Mouse (Mus musculus): ENCODE measurements around the gene Gm10645. TPM values are rescaled to one million over a fixed set of nuclear protein-coding genes. Genes with fewer than 3 reads are reported as not detected.

Gene Gm10645
- polyA plus RNA-seq, 1 experiment from 2014 or later, result 0.89 TPM

DNA sequence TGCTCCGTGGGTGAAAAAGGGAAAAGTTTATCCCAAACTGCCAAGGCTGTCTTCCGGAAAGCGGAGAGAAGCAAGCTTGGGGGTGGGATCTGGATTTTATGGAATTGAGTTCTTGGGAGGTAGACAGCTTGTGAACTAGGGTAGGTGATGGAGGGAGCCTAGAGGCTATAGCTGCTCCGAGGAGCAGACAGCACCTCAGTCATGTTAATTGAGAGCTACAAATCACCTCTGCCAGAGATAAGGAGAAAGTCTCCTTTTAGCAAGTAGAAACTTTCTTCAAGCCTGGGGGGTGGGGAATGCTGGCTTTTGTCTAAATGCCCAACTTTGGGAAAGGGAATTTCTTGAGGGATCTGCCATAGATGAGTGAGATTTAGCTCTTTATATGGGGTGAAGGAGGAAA, 10.9 kb downstream of the Gm10645 start:
- Histone ChIP-seq H3K4me3 (ENCODE audit: low read length) (no peak overlapping the region), H3K27me3 (ENCODE audit: control insufficient read depth, insufficient read depth, low read depth, low read length) (no peaks in the 10 kb centered on the region), H3K4me1 (replicated peaks; ENCODE audit: control insufficient read depth, insufficient read depth, low read length) (0 out of 2 replicates have a peak, but pooled peaks cover 2% of the 10 kb centered on the region), H3K9me3 (ENCODE audit: control insufficient read depth, low read length) (no peaks in the 10 kb centered on the region), H3K9ac (ENCODE audit: low read length) (no peak overlapping the region), H3K36me3 (ENCODE audit: control insufficient read depth, insufficient read depth, low read length) (no peaks in the 10 kb centered on the region), H3K27ac (ENCODE audit: low read length) (no peak overlapping the region), H3K4me2 (ENCODE audit: low read depth, low read length) (no peak overlapping the region)
- no peak for ATAC-seq (ENCODE audit: low read depth)
- 20% methylated on average over 4 of the region's 4 CpGs for WGBS

DNA sequence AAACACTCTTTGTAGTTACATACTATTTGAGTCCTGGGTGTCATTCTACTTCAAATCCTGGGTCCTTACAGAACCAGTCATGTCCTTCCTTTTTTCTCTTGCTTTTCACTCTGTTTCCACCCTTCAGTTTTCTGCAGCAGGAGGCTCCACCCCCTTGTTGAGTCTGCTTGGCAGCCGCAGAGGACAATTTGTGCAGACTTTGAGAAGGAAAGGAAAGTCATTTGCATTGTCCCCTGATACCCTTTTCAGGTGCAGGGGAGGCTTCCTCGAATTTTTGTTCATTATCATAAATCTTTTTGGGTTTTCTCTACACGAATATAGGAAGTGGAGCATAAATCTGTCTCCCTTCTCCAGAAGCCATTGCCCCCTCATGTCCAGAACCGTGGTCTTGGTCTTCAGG, 13.5 kb downstream of the Gm10645 start:
- no peak for ATAC-seq (ENCODE audit: low read depth)
- Histone ChIP-seq H3K9me3 (ENCODE audit: control insufficient read depth, low read length) (no peaks in the 10 kb centered on the region), H3K9ac (ENCODE audit: low read length) (no peak overlapping the region), H3K4me1 (replicated peaks; ENCODE audit: control insufficient read depth, insufficient read depth, low read length) (0 out of 2 replicates have a peak, but pooled peaks cover 2% of the 10 kb centered on the region), H3K27me3 (ENCODE audit: control insufficient read depth, insufficient read depth, low read depth, low read length) (no peaks in the 10 kb centered on the region), H3K27ac (ENCODE audit: low read length) (no peak overlapping the region), H3K4me2 (ENCODE audit: low read depth, low read length) (no peak overlapping the region), H3K36me3 (ENCODE audit: control insufficient read depth, insufficient read depth, low read length) (no peaks in the 10 kb centered on the region), H3K4me3 (ENCODE audit: low read length) (no peak overlapping the region)
- WGBS, result 48% methylated on average over 4 of the region's 4 CpGs

DNA sequence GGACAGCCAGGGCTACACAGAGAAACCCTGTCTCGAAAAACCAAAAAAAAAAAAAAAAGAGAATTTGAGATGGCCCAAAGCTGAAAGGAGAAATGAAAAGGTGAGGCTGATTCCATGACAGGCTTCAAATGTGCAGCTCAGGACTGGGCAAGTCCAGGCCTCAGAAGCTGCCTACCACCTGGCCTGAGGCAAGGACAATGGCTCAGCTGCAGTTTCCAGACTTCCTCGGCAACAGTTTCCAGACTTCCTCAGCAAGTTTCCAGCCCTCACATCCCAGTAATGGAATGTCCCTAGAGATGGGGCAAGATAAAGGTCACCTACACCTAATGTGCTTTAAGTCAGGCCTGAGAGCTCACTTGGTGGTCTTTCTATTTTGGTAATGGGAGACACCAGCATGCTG, 13.9 kb downstream of the Gm10645 start:
- WGBS, result 65% methylated on average over 1 of the region's 2 CpGs
- no peaks in the 10 kb centered on the region for H3K36me3 ChIP-seq (ENCODE audit: control insufficient read depth, insufficient read depth, low read length)
- no peak overlapping the region for H3K27ac ChIP-seq (ENCODE audit: low read length)
- H3K9ac ChIP-seq (ENCODE audit: low read length), result no peak overlapping the region
- no peak overlapping the region for H3K4me2 ChIP-seq (ENCODE audit: low read depth, low read length)
- H3K4me1 ChIP-seq (replicated peaks; ENCODE audit: control insufficient read depth, insufficient read depth, low read length), result 0 out of 2 replicates have a peak, but pooled peaks cover 2% of the 10 kb centered on the region
- H3K27me3 ChIP-seq (ENCODE audit: control insufficient read depth, insufficient read depth, low read depth, low read length), result no peaks in the 10 kb centered on the region
- ATAC-seq (ENCODE audit: low read depth), result no peak
- H3K4me3 ChIP-seq (ENCODE audit: low read length), result no peak overlapping the region
- H3K9me3 ChIP-seq (ENCODE audit: control insufficient read depth, low read length), result no peaks in the 10 kb centered on the region

DNA sequence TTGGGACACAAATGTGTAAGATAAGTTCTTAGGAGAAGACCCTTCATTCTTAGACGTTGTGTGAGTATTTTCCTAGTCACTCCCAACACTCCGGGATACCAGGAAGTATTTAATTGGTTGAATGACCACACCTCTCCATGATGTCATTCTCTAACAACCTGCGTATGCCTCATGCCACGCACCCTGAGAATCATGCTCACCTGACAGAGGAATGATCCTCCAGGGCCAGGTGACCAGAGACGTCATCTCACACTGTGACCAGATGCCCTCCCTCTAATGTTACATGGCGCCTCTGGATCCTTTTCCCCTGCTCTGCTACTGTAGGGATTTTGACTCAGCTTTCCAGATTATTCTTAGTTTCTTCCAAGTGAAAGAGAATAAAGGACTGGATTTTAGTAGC, 16.8 kb downstream of the Gm10645 start:
- Histone ChIP-seq H3K9me3 (ENCODE audit: control insufficient read depth, low read length) (no peaks in the 10 kb centered on the region), H3K4me1 (replicated peaks; ENCODE audit: control insufficient read depth, insufficient read depth, low read length) (no peaks in the 10 kb centered on the region), H3K4me3 (ENCODE audit: low read length) (no peak overlapping the region), H3K36me3 (ENCODE audit: control insufficient read depth, insufficient read depth, low read length) (no peaks in the 10 kb centered on the region), H3K27me3 (ENCODE audit: control insufficient read depth, insufficient read depth, low read depth, low read length) (no peaks in the 10 kb centered on the region), H3K27ac (ENCODE audit: low read length) (no peak overlapping the region), H3K9ac (ENCODE audit: low read length) (no peak overlapping the region), H3K4me2 (ENCODE audit: low read depth, low read length) (no peak overlapping the region)
- 81% methylated on average over 6 of the region's 6 CpGs for WGBS
- ATAC-seq (ENCODE audit: low read depth), result no peak

DNA sequence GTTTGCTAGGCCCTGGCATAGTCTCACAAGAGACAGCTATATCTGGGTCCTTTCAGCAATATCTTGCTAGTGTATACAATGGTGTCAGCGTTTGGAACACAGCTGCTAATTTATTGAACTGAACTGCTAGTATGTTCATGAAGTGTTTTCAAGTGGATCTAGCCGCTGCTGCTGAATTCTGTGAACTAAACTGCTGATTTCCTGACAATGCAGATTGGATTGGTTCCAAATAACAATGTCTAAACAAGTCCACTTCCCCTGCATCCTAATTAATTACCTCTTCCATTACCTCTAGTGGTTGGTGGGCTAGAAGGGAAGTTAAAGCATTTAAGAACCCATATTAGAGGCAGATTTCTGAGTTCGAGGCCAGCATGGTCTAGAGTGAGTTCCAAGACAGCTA, 20.5 kb downstream of the Gm10645 start:
- H3K4me1 ChIP-seq (replicated peaks; ENCODE audit: control insufficient read depth, insufficient read depth, low read length), result no peaks in the 10 kb centered on the region
- H3K27me3 ChIP-seq (ENCODE audit: control insufficient read depth, insufficient read depth, low read depth, low read length), result no peaks in the 10 kb centered on the region
- 43% methylated on average over 3 of the region's 3 CpGs for WGBS
- no peak for ATAC-seq (ENCODE audit: low read depth)
- H3K27ac ChIP-seq (ENCODE audit: low read length), result no peak overlapping the region
- H3K4me2 ChIP-seq (ENCODE audit: low read depth, low read length), result no peak overlapping the region
- H3K4me3 ChIP-seq (ENCODE audit: low read length), result no peak overlapping the region
- H3K9me3 ChIP-seq (ENCODE audit: control insufficient read depth, low read length), result no peaks in the 10 kb centered on the region
- H3K36me3 ChIP-seq (ENCODE audit: control insufficient read depth, insufficient read depth, low read length), result no peaks in the 10 kb centered on the region
- no peak overlapping the region for H3K9ac ChIP-seq (ENCODE audit: low read length)

DNA sequence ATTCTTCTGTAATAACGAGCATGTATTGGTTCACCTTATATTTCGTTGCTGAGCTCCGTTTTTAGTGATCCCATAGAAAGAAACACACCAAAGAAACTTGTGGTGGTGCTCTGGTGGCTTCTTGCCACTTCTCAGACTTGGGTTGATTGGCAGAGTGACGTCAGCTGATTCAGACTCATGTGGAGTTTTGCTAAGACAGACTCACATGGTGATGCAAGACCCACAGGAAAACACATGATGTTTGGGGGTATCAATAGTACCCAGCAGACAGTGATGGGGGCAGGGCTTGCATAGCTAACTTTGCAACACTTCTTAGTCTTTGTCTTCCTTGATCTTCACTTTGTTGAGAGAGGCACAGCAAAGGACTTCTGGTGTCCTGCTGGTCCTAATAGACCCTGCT, 21.4 kb downstream of the Gm10645 start:
- Histone ChIP-seq H3K4me3 (ENCODE audit: low read length) (no peak overlapping the region), H3K9ac (ENCODE audit: low read length) (no peak overlapping the region), H3K9me3 (ENCODE audit: control insufficient read depth, low read length) (no peaks in the 10 kb centered on the region), H3K27ac (ENCODE audit: low read length) (no peak overlapping the region), H3K36me3 (ENCODE audit: control insufficient read depth, insufficient read depth, low read length) (no peaks in the 10 kb centered on the region), H3K27me3 (ENCODE audit: control insufficient read depth, insufficient read depth, low read depth, low read length) (no peaks in the 10 kb centered on the region), H3K4me1 (replicated peaks; ENCODE audit: control insufficient read depth, insufficient read depth, low read length) (peaks cover 5% of the 10 kb centered on the region; the same call in 1 of the 2 replicates), H3K4me2 (ENCODE audit: low read depth, low read length) (no peak overlapping the region)
- no peak for ATAC-seq (ENCODE audit: low read depth)
- 87% methylated on average over 4 of the region's 4 CpGs for WGBS

DNA sequence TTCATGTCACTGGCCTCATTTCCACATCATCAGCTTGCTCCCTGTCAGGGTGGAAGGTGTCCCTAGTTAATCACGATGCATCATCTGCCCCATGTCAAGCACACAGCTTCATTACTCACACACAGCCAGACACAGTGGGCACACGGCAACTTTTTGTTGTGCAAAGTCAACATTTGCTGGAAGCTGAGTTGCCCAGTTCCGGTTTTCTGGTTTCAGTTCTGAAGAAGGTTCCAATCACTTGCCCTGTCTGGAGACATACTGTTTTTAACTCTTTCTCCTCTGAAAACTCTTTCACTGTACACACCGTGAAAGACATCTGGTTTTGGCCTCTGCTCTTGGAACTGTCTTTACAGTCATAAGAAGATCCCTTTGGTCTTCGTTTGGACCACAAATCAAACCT, 24.6 kb downstream of the Gm10645 start:
- 49% methylated on average over 5 of the region's 5 CpGs for WGBS
- Histone ChIP-seq H3K9ac (ENCODE audit: low read length) (no peak overlapping the region), H3K4me1 (replicated peaks; ENCODE audit: control insufficient read depth, insufficient read depth, low read length) (peaks cover 5% of the 10 kb centered on the region; the same call in 1 of the 2 replicates), H3K36me3 (ENCODE audit: control insufficient read depth, insufficient read depth, low read length) (no peaks in the 10 kb centered on the region), H3K27me3 (ENCODE audit: control insufficient read depth, insufficient read depth, low read depth, low read length) (no peaks in the 10 kb centered on the region), H3K4me3 (ENCODE audit: low read length) (no peak overlapping the region), H3K4me2 (ENCODE audit: low read depth, low read length) (no peak overlapping the region), H3K27ac (ENCODE audit: low read length) (peak overlapping the region; percentile 2; the same call in 1 of the 2 replicates), H3K9me3 (ENCODE audit: control insufficient read depth, low read length) (no peaks in the 10 kb centered on the region)
- no peak for ATAC-seq (ENCODE audit: low read depth)

DNA sequence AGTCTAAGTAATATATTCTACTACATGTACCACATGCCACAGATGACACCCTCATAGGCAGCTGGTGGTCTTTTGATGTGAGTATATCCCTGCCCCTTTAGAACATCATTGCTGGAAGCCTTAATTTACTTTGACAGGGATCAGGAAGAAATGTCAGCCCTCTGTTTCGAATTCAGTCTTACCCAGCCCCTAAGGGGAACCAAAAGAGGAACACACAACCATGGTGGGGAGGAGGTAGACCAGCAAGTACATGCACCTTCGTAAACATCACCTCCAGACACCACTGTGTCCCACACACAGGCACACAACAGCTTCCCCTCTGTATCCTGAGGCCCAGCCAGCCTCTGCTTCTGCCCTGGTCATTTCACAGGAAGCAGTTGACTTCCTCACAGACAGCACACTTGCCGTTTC, 25.3 kb downstream of the Gm10645 start:
- peak overlapping the region; percentile 2; the same call in 1 of the 2 replicates for H3K27ac ChIP-seq (ENCODE audit: low read length)
- H3K4me3 ChIP-seq (ENCODE audit: low read length), result no peak overlapping the region
- H3K36me3 ChIP-seq (ENCODE audit: control insufficient read depth, insufficient read depth, low read length), result no peaks in the 10 kb centered on the region
- H3K27me3 ChIP-seq (ENCODE audit: control insufficient read depth, insufficient read depth, low read depth, low read length), result no peaks in the 10 kb centered on the region
- peaks cover 8% of the 10 kb centered on the region for H3K4me1 ChIP-seq (replicated peaks; ENCODE audit: control insufficient read depth, insufficient read depth, low read length)
- no peaks in the 10 kb centered on the region for H3K9me3 ChIP-seq (ENCODE audit: control insufficient read depth, low read length)
- no peak overlapping the region for H3K9ac ChIP-seq (ENCODE audit: low read length)
- WGBS, result 44% methylated on average over 3 of the region's 3 CpGs
- no peak overlapping the region for H3K4me2 ChIP-seq (ENCODE audit: low read depth, low read length)
- ATAC-seq (ENCODE audit: low read depth), result peak; percentile 45; the same call in 1 of the 2 replicates

DNA sequence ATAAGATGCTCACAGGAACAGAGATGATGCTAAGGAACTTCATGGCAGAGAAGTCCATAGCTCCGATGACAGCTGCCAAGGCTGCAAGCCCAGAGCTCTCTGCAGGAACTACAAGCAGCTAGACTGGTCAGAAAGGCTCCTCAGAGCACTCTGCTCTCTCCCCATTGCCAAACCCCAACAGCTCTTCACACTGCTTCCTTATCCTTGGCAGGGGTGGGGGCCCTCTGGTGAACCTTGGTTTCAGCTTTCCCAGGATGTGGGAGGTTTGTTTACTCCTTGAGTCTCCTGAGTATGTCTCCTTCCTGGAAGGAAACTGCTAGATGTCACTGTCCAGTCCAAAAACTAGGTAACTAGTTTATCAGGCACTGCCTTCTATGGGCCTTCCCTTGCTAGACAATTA, 25.9 kb downstream of the Gm10645 start:
- Histone ChIP-seq H3K36me3 (ENCODE audit: control insufficient read depth, insufficient read depth, low read length) (no peaks in the 10 kb centered on the region), H3K9ac (ENCODE audit: low read length) (no peak overlapping the region), H3K27me3 (ENCODE audit: control insufficient read depth, insufficient read depth, low read depth, low read length) (no peaks in the 10 kb centered on the region), H3K4me3 (ENCODE audit: low read length) (no peak overlapping the region), H3K4me1 (replicated peaks; ENCODE audit: control insufficient read depth, insufficient read depth, low read length) (peaks cover 13% of the 10 kb centered on the region), H3K4me2 (ENCODE audit: low read depth, low read length) (no peak overlapping the region), H3K27ac (ENCODE audit: low read length) (no peak overlapping the region), H3K9me3 (ENCODE audit: control insufficient read depth, low read length) (no peaks in the 10 kb centered on the region)
- no peak for ATAC-seq (ENCODE audit: low read depth)
- 67% methylated on average over 1 of the region's 1 CpGs for WGBS

DNA sequence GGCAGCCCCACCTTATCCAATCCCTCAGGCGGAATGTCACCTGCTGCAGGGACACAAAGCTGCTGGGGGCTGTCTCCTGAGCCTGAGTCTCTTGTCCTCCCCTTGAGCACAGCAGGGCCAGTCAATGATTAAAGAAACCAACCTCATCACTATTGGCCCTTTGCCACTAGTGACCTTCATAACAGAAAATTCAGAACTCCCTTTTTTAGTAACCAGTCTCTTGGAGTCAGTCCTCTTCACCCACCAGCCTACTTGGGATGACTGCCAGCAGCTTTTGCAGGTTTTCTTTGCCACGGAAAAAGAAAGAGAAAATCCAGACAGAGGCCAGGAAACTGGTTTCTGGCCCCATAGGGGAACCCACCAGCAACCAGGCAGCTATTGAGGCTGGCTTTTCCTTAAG, 30.9 kb downstream of the Gm10645 start:
- peak; percentile 45; the same call in 1 of the 2 replicates for ATAC-seq (ENCODE audit: low read depth)
- Histone ChIP-seq H3K9me3 (ENCODE audit: control insufficient read depth, low read length) (no peaks in the 10 kb centered on the region), H3K27ac (ENCODE audit: low read length) (peak overlapping the region; percentile 69), H3K36me3 (ENCODE audit: control insufficient read depth, insufficient read depth, low read length) (no peaks in the 10 kb centered on the region), H3K4me1 (replicated peaks; ENCODE audit: control insufficient read depth, insufficient read depth, low read length) (peaks cover 12% of the 10 kb centered on the region), H3K27me3 (ENCODE audit: control insufficient read depth, insufficient read depth, low read depth, low read length) (no peaks in the 10 kb centered on the region), H3K4me2 (ENCODE audit: low read depth, low read length) (no peak overlapping the region), H3K4me3 (ENCODE audit: low read length) (no peak overlapping the region), H3K9ac (ENCODE audit: low read length) (no peak overlapping the region)
- WGBS, result 41% methylated on average over 2 of the region's 2 CpGs
